Mouse (Mus musculus): ENCODE measurements around the gene Pomgnt2. TPM values are rescaled to one million over a fixed set of nuclear protein-coding genes. Genes with fewer than 3 reads are reported as not detected.
"Not testable (repeated sequence)": the region's sequence is repeated elsewhere in the genome, so short reads cannot be mapped to it uniquely, and the experiment has no call there.

Gene Pomgnt2
- 10 to 100 TPM; 38.1 to 40.7 TPM for total RNA-seq (2021)

- no peak for DNase-seq (ENCODE audit: extremely low spot score in 1 of 2, low spot score in 1 of 2)
Observed at GRCm38 (mm10) chr9:121997010-121997409, at the start of gene Pomgnt2. TSS of gene Pomgnt2 (minus strand) at chr9:121997110.

DNA sequence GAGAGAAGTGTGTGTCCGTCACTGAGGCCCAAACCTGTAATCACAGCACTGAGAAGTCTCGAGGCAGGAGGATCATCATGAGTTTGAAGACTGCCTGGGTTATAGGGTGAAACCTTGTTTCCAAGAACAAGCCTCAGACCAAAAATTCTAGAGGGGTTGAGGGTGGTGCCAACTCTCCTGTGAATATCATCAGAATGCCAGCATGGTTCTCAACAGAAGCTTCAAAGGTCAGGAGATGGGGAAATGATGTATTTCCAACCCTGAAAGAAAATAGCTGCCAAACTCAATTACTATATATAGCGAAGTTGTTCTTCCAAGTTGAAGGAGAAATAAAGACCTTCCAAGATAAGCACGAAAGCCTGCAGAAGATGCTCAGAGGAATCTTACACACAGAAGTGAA lies 42.9 kb upstream of the Pomgnt2 start:
- no peak for DNase-seq (ENCODE audit: extremely low spot score in 1 of 2, low spot score in 1 of 2)

GRCm38 (mm10) chr9:122038631-122039030 lies 41.7 kb upstream of the Pomgnt2 start:
- DNase-seq (ENCODE audit: extremely low spot score in 1 of 2, low spot score in 1 of 2): no peak

DNA sequence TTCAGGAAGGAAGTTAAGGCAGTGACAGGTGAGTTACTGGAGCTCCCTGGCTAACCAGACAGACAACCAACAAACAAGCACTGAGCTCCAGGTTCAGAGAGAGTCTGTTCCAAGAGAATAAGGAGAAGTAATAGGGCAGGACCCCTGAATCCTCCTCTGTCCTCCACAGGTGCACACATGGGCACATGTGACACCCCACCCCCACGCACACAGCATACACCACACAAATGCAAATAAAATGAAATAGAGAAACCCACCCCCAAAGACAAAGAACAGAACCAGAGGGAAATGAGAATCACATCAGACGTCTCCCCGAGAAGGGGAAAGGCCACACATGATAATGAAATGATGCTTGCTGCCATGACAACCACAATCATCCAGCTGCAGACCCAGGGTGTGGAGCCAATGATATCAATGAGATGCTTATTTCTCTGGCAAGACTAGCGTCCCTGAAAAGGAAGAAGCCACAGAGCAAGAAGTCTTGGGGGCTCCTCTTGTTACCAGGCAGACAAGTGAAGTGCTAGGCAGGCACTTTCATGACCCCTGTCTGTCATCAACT lies 39.7 kb upstream of the Pomgnt2 start:
- DNase-seq (ENCODE audit: extremely low spot score in 1 of 2, low spot score in 1 of 2): no peak

GRCm38 (mm10) chr9:122035807-122036206 lies 38.9 kb upstream of the Pomgnt2 start:
- DNase-seq (ENCODE audit: extremely low spot score in 1 of 2, low spot score in 1 of 2): no peak

DNA sequence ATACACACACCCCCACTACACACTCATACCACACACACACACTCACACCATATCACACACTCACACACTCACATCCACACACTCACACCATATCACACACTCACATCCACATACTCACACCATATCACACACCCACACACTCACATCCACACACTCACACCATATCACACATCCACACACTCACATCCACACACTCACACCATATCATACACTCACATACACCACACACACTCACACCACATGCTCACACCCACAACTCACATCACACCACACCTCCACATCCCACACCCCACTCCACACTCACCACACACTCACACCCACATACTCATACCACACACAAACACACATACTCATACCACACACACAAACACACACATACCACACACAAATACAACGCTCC lies 38.0 kb upstream of the Pomgnt2 start:
- DNase-seq (ENCODE audit: extremely low spot score in 1 of 2, low spot score in 1 of 2): no peak

DNA sequence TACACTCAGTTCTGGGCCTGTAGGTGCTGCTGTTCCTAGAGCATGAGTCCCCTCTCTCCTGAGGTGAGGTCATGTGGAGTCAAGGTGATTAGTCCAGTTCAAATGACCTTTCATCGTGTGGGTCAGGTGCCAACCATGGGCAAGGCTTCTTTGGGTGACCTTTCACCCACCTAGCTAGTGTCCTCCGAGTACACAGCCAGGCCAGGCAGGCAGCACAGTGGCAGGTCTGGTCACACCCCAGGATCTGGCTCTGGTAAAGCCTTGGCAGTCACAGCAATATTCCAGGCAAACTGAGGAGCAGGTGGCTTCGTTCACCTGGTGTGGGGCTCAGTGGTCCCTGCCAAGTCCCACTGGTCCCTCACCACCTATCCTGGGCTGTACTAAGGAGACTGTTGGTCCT lies 35.2 kb upstream of the Pomgnt2 start:
- DNase-seq (ENCODE audit: extremely low spot score in 1 of 2, low spot score in 1 of 2): no peak

- no peak for DNase-seq (ENCODE audit: extremely low spot score in 1 of 2, low spot score in 1 of 2)
Observed at GRCm38 (mm10) chr9:122030706-122031105, 33.8 kb upstream of the Pomgnt2 start.

DNA sequence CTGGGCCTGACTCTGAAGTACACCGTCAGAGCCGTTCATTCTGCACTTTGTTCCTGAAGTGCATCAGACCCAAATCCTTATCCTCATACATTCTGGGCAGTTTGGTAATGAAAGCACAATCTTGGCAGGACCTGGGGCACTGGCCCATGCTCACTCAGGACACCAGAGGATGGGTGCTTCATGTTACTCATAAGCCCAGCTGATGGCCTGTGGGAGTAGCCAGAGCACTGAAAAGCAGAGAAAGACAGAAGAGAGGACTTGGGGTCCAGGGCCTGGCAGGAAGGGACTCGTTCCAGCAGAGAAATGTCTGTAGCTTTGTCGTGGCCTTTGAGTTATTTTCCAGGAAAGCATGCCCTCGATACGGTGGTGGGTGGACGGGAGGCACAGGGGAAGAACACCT lies 32.9 kb upstream of the Pomgnt2 start:
- DNase-seq (ENCODE audit: extremely low spot score in 1 of 2, low spot score in 1 of 2): no peak

GRCm38 (mm10) chr9:122027914-122028745 lies 31.2 kb upstream of the Pomgnt2 start:
- DNase-seq (ENCODE audit: extremely low spot score in 1 of 2, low spot score in 1 of 2): no peak

GRCm38 (mm10) chr9:122027081-122027913 lies 30.4 kb upstream of the Pomgnt2 start:
- DNase-seq (ENCODE audit: extremely low spot score in 1 of 2, low spot score in 1 of 2): no peak

- no peak for DNase-seq (ENCODE audit: extremely low spot score in 1 of 2, low spot score in 1 of 2)
Observed at GRCm38 (mm10) chr9:122025855-122026590, 29.1 kb upstream of the Pomgnt2 start.

DNA sequence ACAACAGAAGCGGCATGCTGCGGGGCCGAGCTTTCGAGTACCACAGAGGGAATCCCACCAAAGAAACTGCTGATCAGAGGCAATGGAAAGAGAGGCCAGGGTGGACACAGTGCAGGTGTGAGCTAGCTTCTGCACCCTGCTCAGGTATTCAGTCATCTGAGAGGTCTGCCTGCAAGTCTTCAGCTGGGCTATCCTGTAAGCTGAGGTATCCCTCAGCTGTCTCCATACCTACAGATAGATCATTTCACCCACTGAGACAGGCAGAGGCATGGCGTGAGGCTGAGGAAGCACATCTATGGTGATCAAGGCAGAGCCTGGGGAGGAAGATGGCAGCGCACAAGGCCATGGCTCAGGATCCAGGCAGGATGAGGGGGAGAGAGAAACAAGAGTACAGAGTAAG lies 27.5 kb upstream of the Pomgnt2 start:
- DNase-seq (ENCODE audit: extremely low spot score in 1 of 2, low spot score in 1 of 2): no peak

DNA sequence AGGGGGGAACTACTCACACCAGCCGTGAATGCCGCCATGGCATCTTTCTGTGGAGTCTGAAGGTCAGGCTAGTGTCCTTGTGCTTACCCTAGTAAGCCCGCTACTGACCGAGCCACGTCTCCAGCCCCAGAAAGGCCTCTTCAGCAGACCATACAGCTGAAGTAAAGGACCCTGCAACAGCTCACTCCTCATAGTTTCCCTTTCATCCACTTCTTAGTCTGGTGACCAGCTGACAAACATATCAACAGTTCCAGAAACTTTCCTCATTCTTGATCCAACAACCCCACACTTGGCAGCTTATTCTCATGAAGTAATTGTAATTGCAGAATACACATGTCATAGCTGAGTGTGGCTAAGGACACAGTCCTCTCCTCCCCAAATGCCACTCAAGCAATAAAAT lies 27.0 kb upstream of the Pomgnt2 start:
- no peak for DNase-seq (ENCODE audit: extremely low spot score in 1 of 2, low spot score in 1 of 2)

GRCm38 (mm10) chr9:122022776-122023175 lies 25.9 kb upstream of the Pomgnt2 start:
- no peak for DNase-seq (ENCODE audit: extremely low spot score in 1 of 2, low spot score in 1 of 2)

DNA sequence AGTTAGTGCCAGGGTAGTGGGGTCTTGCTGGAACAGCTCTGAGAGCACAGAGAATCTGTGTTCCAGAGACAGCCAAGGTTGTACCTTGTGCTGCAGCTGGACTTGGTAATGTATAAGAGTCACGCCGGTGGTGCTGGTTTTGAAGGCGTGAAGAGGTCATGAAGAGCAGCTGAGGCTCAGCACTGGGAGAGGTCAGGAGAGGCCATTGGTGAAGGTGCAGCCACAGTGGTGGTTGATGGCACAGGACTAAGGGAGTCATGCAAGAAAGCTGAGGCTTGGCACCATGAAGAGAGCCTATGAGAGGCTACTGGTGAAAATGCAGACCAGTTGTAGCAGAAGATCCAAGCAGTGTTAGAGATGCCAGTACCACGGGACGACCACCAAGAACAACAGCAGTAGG lies 24.7 kb upstream of the Pomgnt2 start:
- DNase-seq (ENCODE audit: extremely low spot score in 1 of 2, low spot score in 1 of 2): no peak

GRCm38 (mm10) chr9:122021171-122021570 lies 24.3 kb upstream of the Pomgnt2 start:
- DNase-seq (ENCODE audit: extremely low spot score in 1 of 2, low spot score in 1 of 2): not testable (repeated sequence)

GRCm38 (mm10) chr9:122020321-122020720 lies 23.4 kb upstream of the Pomgnt2 start:
- no peak for DNase-seq (ENCODE audit: extremely low spot score in 1 of 2, low spot score in 1 of 2)

- DNase-seq (ENCODE audit: extremely low spot score in 1 of 2, low spot score in 1 of 2): peak in 1 of 2 experiments; percentile 55
Observed at GRCm38 (mm10) chr9:122018782-122019395, 22.0 kb upstream of the Pomgnt2 start.

- DNase-seq (ENCODE audit: extremely low spot score in 1 of 2, low spot score in 1 of 2): no peak
Observed at GRCm38 (mm10) chr9:122018079-122018478, 21.2 kb upstream of the Pomgnt2 start.
